Mouse (Mus musculus) frontal cortex, postnatal 14 days (tissue): ENCODE data around the gene Ctdspl2.

Source experiments
- DNase-seq, 2 experiments: peaks; one replicate each; pipeline ENCODE4 v3.0.0; 2022; ENCODE audit warnings: low spot score in 2 of 2

Ctdspl2 gene

GRCm38 (mm10) chr2:122059365-122060115 lies 103.7 kb downstream of the Ctdspl2 start:
- no peak for DNase-seq
